Mouse (Mus musculus): ENCODE data around the gene Ube2m.
A peak's percentile ranks its signal among the peaks of the same experiment; 100 is the strongest.

The Ube2m gene

DNA sequence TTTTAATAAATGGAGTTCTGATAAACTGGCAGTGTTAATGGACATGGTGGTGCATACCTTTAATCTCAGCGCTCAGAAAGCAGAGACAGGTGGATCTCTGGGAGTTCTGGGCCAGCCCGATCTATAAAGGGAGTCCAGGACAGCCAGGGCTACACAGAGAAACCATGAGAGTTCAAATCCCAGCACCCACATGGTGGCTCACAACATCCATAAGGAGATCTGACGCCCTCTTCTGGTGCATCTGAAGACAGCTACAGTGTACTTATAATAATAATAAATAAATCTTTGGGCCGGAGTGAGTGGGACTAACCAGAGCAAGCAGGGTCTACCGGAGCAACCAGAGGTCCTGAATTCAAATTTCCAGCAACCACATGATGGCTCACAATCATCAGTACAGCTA, 34.7 kb downstream of the Ube2m start:
- peak; percentile 55 for DNase-seq (ENCODE audit: low read depth, low spot score)

DNA sequence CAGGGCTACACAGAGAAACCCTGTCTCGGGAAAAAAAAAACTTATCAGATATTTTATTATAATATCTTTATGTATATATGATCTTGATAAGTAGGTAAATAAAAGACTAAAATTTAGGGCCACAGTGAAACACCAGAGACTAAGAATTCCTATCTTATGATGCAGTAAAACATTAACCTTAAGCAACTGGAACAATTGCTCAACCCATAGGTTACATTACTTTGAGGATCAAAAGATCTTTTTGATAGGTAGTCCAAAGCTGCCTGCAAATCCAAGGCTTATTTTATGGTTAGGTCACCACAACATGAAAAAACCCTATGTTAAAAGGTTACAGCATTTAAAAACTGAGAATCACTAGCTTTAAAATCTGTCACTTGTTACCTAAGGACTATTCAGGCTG, 36.5 kb downstream of the Ube2m start:
- no peak for DNase-seq (ENCODE audit: low read depth, low spot score)

DNA sequence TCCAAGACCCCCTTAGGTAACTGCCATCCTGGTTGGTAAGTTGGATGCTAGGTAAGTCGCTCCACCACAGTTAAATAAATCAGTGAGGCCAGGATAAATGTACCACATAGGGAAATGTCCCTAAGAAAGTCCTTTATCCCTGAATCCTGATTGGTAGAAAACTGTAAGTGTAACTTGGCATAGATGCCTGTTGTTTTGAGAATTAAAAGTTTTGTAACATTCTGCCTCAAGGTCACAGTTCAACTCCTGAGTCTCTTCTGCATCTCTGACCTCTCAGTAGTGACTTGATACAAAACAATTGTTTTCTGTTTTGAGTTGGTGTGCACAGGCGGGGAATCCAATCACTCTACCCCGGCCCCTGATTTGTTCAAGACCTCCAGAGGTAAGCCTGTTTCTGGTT, 39.2 kb downstream of the Ube2m start, which contains the start of gene Trim28:
Gene Trim28 (plus strand): TSS at position 264 of the 400 bp plus-strand sequence.
- no peak for DNase-seq (ENCODE audit: low read depth, low spot score)

DNA sequence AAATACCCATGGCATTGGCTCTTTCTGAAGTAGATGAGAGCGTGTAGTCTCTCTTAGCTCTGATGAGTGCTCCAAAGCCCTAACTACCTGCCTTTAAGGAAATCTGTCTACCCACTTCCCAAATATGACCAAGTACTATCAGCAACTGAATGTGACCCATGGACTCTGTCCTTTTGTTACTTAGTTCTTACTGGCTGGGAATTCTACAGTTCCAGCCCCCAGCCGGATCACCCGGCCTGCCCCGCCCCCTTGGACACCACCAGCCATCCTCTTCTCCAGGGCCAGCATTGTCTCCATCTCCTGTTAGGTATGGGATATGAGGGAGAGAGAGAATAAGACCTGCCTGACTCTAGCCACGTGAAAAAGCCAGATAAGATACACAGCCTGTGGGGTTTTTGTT, 40.0 kb downstream of the Ube2m start, which contains the start of gene Slc27a5:
Gene Slc27a5 (minus strand): TSS at position 140 of the 400 bp plus-strand sequence.
- DNase-seq (ENCODE audit: low read depth, low spot score), result no peak

DNA sequence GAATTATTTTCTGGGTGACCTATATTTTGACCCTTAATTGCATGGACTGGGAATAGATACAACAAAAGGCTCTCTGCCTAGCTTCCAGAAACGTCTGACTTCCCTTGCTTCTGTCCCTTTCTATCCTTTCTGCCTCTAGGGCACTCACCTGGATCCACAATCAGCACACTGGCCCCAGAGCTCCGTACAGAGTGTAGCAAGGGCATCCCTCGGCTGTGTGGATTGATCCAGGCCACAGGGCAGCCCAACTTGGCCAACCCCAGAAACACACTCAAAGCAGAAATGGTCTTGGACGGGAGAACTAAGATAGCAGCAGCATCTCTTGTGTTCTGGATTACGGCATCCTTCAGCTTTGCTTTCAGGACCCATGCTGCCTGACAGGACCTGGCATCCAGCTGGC, 40.8 kb downstream of the Ube2m start:
- no peak for DNase-seq (ENCODE audit: low read depth, low spot score)

DNA sequence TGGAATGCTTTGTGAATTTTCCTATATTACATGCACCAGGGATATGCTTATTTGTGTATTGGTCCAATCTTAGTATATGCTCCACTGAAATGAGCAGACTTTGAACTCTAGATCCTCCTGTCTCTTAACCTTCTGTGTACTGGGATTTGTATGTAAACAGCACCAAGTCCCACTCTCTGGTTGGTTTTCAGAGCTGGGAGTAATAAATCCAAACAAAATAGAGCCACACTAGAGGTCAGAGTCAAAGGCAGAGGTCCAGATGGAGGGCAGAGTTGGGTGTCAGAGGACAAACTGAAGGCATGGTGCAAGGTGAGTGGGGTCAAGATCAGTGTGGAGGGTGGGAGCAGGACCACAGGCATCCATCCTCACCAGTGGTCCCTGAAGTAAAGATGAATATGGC, 42.2 kb downstream of the Ube2m start:
- DNase-seq (ENCODE audit: low read depth, low spot score), result no peak

DNA sequence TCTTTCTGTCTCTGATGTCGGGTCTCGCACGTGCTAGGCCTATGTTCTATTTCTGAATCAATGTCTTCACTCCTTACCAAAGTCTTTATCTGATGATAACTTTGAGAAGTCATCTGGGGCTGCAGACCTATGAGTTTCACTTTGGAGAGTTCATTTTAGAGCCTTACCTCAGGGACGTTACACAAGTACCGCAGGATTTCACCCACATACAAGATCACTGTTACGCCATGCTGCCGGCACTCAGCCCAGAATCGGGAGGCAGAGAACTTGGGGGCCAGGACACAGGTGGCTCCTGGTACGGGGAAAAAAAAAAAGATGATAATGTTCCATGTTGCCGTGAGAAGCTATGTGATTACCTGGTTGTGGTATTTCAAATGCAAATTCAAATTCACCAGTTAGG, 44.9 kb downstream of the Ube2m start:
- no peak for DNase-seq (ENCODE audit: low read depth, low spot score)

DNA sequence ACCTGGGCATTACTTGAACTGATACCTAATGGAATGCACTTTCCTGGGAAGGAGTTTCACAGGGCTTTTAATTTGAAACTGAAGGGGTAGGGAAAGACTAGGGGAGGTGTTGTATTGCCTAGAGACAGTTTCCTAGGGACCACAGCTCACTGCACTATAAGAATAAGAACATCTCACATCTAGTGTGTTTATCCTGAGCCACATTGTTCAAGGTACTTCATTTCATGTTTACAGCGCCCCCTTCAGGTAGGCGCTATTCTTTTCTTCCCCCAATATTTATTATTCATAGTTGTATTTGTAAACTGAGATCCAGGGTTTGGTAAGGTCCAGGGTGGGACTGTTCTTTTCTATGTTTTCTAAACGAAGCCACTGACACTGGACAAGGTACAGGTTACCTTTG, 45.9 kb downstream of the Ube2m start:
- peak; percentile 57 for DNase-seq (ENCODE audit: low read depth, low spot score)

DNA sequence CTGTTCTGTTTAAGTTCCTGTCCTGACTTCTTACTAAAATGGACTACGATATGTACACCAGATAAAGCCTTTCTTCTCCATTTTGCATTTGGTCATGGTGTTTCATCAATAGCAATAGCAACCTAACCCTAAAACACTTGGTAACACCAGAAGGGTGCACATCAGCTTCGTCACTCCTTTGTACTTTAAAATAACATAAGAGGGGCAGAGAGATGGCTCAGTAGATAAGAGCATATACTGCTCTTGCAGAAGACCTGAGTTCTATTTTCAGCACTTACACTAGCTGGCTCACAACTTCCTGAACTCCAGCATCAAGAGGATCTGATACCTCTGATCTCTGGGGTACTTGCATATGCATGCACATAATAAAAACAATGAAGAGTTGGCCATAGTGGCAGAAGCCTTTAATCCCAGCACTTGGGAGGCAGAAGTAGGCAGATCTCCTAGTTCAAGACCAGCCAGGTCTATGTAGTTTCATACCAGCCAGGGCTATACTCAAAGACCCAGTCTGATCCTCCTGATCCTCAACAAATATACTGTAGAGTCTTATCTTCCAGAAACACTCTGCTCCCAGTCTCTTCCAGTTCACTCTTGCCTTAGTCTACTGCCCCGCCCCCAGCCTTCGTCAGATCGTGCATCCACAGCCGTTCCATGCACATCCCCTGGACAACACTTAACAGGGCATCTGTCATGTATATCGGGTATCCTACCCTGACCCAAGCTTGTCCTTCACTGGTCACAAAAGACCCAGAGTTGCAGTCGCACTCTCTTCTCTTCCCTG, 50.5 kb downstream of the Ube2m start:
- no peak for DNase-seq (ENCODE audit: low read depth, low spot score)

DNA sequence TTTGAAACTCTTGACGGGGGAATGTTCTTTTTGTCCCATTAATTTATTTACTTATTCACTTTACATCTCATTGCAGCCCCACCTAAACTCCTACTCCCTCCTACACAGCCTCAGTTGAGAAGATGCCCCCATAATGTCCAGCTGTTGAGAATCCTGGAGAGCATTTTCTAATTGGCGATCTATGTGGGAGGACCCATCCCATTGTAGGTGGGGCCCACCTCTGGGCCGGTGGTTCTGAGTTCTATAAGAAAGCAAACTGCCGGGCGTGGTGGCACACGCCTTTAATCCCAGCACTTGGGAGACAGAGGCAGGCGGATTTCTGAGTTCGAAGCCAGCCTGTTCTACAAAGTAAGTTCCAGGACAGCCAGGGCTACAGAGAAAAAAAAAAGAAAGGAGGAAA, 51.2 kb downstream of the Ube2m start:
- peak; percentile 61 for DNase-seq (ENCODE audit: low read depth, low spot score)

DNA sequence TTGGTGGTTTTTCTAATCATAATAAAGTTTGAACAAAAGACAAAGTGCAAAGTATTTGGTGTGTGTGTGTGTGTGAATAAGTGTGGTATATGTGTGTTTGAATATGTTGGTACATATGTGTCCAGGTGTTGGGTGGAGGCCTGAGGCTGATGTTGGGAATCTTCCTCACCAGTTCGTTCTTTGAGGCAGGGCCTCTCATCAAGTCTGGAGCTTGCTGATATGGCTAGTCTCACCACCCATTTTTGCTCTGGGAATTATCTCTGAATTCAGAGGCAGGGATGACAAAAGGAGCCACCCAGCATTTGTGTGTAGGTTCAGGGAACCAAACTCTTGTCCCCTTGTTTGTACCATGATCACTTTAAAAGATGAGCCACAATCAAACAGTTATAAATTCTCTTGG, 52.4 kb downstream of the Ube2m start:
- no peak for DNase-seq (ENCODE audit: low read depth, low spot score)

Data from ES-CJ7 (cell line).